Mouse (Mus musculus) T-helper 17 cell (primary cell): ENCODE measurements around the gene Exoc4.

ENCODE experiments used
- in situ Hi-C, 2 experiments: fragments of 300-600 bp; cut with MboI, MseI; formaldehyde crosslinking; loops; 1 replicate in 1 of 2; 2 replicates in 1 of 2; pipeline ENCODE4 v1.15.1; 2025; ENCODE audit warnings: high pct_unique_total_duplicates in 2 of 2

The Exoc4 gene

GRCm38 (mm10) chr6:33618590-33618989 lies 369.7 kb downstream of the Exoc4 start:
- in situ Hi-C loops, result loop anchor here in 1 of 2 experiments (10.0 kb wide), 1 partner anchor 274 kb away; no protein-coding TSS in a partner anchor

- in situ Hi-C loops, result no loop called here
Measured at GRCm38 (mm10) chr6:33620701-33621100, 371.8 kb downstream of the Exoc4 start.

GRCm38 (mm10) chr6:33625931-33626330 lies 377.0 kb downstream of the Exoc4 start:
- in situ Hi-C loops, result no loop called here

- in situ Hi-C loops, result no loop called here
Measured at GRCm38 (mm10) chr6:33631133-33631532, 382.2 kb downstream of the Exoc4 start.

- in situ Hi-C loops, result no loop called here
Measured at GRCm38 (mm10) chr6:33637192-33637591, 388.3 kb downstream of the Exoc4 start.

GRCm38 (mm10) chr6:33681778-33682640 lies 433.1 kb downstream of the Exoc4 start:
- in situ Hi-C loops, result no loop called here

- in situ Hi-C loops, result no loop called here
Measured at GRCm38 (mm10) chr6:33683533-33683932, 434.6 kb downstream of the Exoc4 start.

- in situ Hi-C loops, result no loop called here
Measured at GRCm38 (mm10) chr6:33685321-33685720, 436.4 kb downstream of the Exoc4 start.

GRCm38 (mm10) chr6:33690601-33691000 lies 441.7 kb downstream of the Exoc4 start:
- in situ Hi-C loops, result no loop called here

- in situ Hi-C loops, result no loop called here
Measured at GRCm38 (mm10) chr6:33696976-33697375, 448.1 kb downstream of the Exoc4 start.

- in situ Hi-C loops, result no loop called here
Measured at GRCm38 (mm10) chr6:33708907-33709306, 460.0 kb downstream of the Exoc4 start.

GRCm38 (mm10) chr6:33709340-33709739 lies 460.5 kb downstream of the Exoc4 start:
- in situ Hi-C loops, result no loop called here

GRCm38 (mm10) chr6:33711742-33712141 lies 462.9 kb downstream of the Exoc4 start:
- in situ Hi-C loops, result no loop called here

GRCm38 (mm10) chr6:33712540-33713118 lies 463.7 kb downstream of the Exoc4 start:
- in situ Hi-C loops, result no loop called here

GRCm38 (mm10) chr6:33716254-33716965 lies 467.5 kb downstream of the Exoc4 start:
- in situ Hi-C loops, result no loop called here

- in situ Hi-C loops, result no loop called here
Measured at GRCm38 (mm10) chr6:33721166-33721565, 472.3 kb downstream of the Exoc4 start.

GRCm38 (mm10) chr6:33722811-33723210 lies 473.9 kb downstream of the Exoc4 start:
- in situ Hi-C loops, result no loop called here

GRCm38 (mm10) chr6:33724596-33724995 lies 475.7 kb downstream of the Exoc4 start:
- in situ Hi-C loops, result no loop called here

GRCm38 (mm10) chr6:33727271-33727670 lies 478.4 kb downstream of the Exoc4 start:
- in situ Hi-C loops, result no loop called here

- in situ Hi-C loops, result no loop called here
Measured at GRCm38 (mm10) chr6:33732214-33732613, 483.3 kb downstream of the Exoc4 start.

- in situ Hi-C loops, result no loop called here
Measured at GRCm38 (mm10) chr6:33733602-33734001, 484.7 kb downstream of the Exoc4 start.

- in situ Hi-C loops, result no loop called here
Measured at GRCm38 (mm10) chr6:33734032-33734431, 485.1 kb downstream of the Exoc4 start.
